Mouse (Mus musculus) lung, adult 2 months (tissue): ENCODE results near the gene Gm20458.

ENCODE experiments used
- CTCF ChIP-seq: fragments of 200-500 bp; IDR thresholded peaks from 2 replicates; pipeline ENCODE4 v1.5.1; 2011; ENCODE audit warnings: mild to moderate bottlenecking, low read length, control low read depth; ENCODE audit not compliant: insufficient read depth
- POLR2A ChIP-seq: fragments of 200-500 bp; IDR thresholded peaks from 2 replicates; pipeline ENCODE4 v1.6.1; 2011; ENCODE audit warnings: low read depth, mild to moderate bottlenecking, control low read depth, low read length, borderline replicate concordance; ENCODE audit errors: extremely low read depth

- TF ChIP-seq CTCF (no peak), POLR2A (no peak)
Observed at GRCm38 (mm10) chr2:164466787-164467186, 6.0 kb downstream of the Gm20458 start.
